Mouse (Mus musculus) MEL (cell line): ENCODE results near the gene BC017158. TPM values are rescaled to one million over a fixed set of nuclear protein-coding genes. Genes with fewer than 3 reads are reported as not detected.

ENCODE experiments used
- DNase-seq: peaks from one replicate; pipeline ENCODE4 v3.0.0; 2011; ENCODE audit warnings: low read depth, low spot score
- H3K27ac ChIP-seq: 2 replicates; pipeline ENCODE4 v1.5.1; 2012; ENCODE audit warnings: low read depth, mild to moderate bottlenecking, control low read depth, low read length, moderate library complexity; ENCODE audit not compliant: control insufficient read depth
- H3K27me3 ChIP-seq, 2 experiments: fragments of 150-350 bp in 1 of 2; sonication (generic) in 1 of 2; 2 replicates each; pipeline ENCODE4 v1.6.1; 2012; ENCODE audit warnings: low read length in 2 of 2, mild to moderate bottlenecking in 2 of 2, improper control_type of control experiment in 1 of 2, moderate library complexity in 1 of 2; ENCODE audit not compliant: insufficient read depth in 2 of 2, control insufficient read depth in 1 of 2
- H3K36me3 ChIP-seq, 2 experiments: 2 replicates each; pipeline ENCODE4 v1.6.1; 2012 to 2014; ENCODE audit warnings: low read length in 2 of 2, improper control_type of control experiment in 1 of 2, inconsistent platforms in 1 of 2, mild to moderate bottlenecking in 1 of 2; ENCODE audit not compliant: insufficient read depth in 2 of 2, control insufficient read depth in 1 of 2
- H3K4me1 ChIP-seq, 2 experiments: fragments of 150-350 bp in 1 of 2; sonication (generic) in 1 of 2; 2 replicates each; pipeline ENCODE4 v1.6.1; 2012; ENCODE audit warnings: low read length in 2 of 2, improper control_type of control experiment in 1 of 2, mild to moderate bottlenecking in 1 of 2; ENCODE audit not compliant: insufficient read depth in 2 of 2, control insufficient read depth in 1 of 2
- H3K4me3 ChIP-seq, 2 experiments: fragments of 150-350 bp in 1 of 2; sonication (generic) in 1 of 2; 2 replicates each; pipeline ENCODE4 v1.5.1; 2012; ENCODE audit warnings: low read depth in 2 of 2, low read length in 2 of 2, mild to moderate bottlenecking in 2 of 2, moderate library complexity in 2 of 2, control low read depth in 1 of 2, improper control_type of control experiment in 1 of 2; ENCODE audit not compliant: control insufficient read depth in 1 of 2, insufficient read depth in 1 of 2
- H3K79me2 ChIP-seq: 2 replicates; pipeline ENCODE4 v1.6.1; 2012; ENCODE audit warnings: mild to moderate bottlenecking, low read length, moderate library complexity; ENCODE audit not compliant: control insufficient read depth, poor library complexity, insufficient read depth
- H3K9ac ChIP-seq: 2 replicates; pipeline ENCODE4 v1.6.1; 2012; ENCODE audit warnings: low read depth, mild to moderate bottlenecking, control low read depth, low read length, moderate library complexity; ENCODE audit not compliant: control insufficient read depth, poor library complexity, severe bottlenecking
- H3K9me3 ChIP-seq: fragments of 150-350 bp; sonication (generic); replicated peaks from 2 replicates; pipeline ENCODE4 v1.6.1; 2012; ENCODE audit warnings: mild to moderate bottlenecking, low read length, improper control_type of control experiment, moderate library complexity; ENCODE audit not compliant: insufficient read depth
- BHLHE40 ChIP-seq: IDR thresholded peaks from 2 replicates; pipeline ENCODE4 v1.6.1; 2012; ENCODE audit warnings: low read depth, mild to moderate bottlenecking, inconsistent platforms, low read length, improper control_type of control experiment, borderline replicate concordance
- CHD1 ChIP-seq: IDR thresholded peaks from 2 replicates; pipeline ENCODE4 v1.6.1; 2012; ENCODE audit warnings: low read depth, mild to moderate bottlenecking, inconsistent platforms, low read length, improper control_type of control experiment
- CHD2 ChIP-seq: IDR thresholded peaks from 2 replicates; pipeline ENCODE4 v1.6.1; 2011; ENCODE audit warnings: low read length, improper control_type of control experiment
- CTCF ChIP-seq, 3 experiments: IDR thresholded peaks in 2 of 3; conservative IDR thresholded peaks in 1 of 3; 2 replicates each; pipeline ENCODE4 v1.5.1; 2011 to 2012; ENCODE audit warnings: low read length in 3 of 3, low read depth in 2 of 3, mild to moderate bottlenecking in 2 of 3, improper control_type of control experiment in 1 of 3, inconsistent platforms in 1 of 3, mixed read lengths in 1 of 3, moderate library complexity in 1 of 3; ENCODE audit not compliant: control insufficient read depth in 1 of 3, insufficient read depth in 1 of 3, poor library complexity in 1 of 3, severe bottlenecking in 1 of 3
- ELF1 ChIP-seq: IDR thresholded peaks from 2 replicates; pipeline ENCODE4 v1.6.1; 2014; ENCODE audit warnings: low read depth, mild to moderate bottlenecking, inconsistent platforms, low read length, improper control_type of control experiment, moderate library complexity
- EP300 ChIP-seq, 2 experiments: IDR thresholded peaks; 2 replicates each; pipeline ENCODE4 v1.6.1; 2011; ENCODE audit warnings: improper control_type of control experiment in 2 of 2, low read length in 2 of 2, low read depth in 1 of 2, mild to moderate bottlenecking in 1 of 2
- ETS1 ChIP-seq: IDR thresholded peaks from 2 replicates; pipeline ENCODE4 v1.6.1; 2012; ENCODE audit warnings: low read depth, mild to moderate bottlenecking, inconsistent platforms, low read length, improper control_type of control experiment, moderate library complexity
- GABPA ChIP-seq: IDR thresholded peaks from 2 replicates; pipeline ENCODE4 v1.6.1; 2012; ENCODE audit warnings: low read depth, mild to moderate bottlenecking, inconsistent platforms, low read length, improper control_type of control experiment, moderate library complexity
- GATA1 ChIP-seq: IDR thresholded peaks from 2 replicates; pipeline ENCODE4 v1.6.1; 2011; ENCODE audit warnings: low read depth, low read length, improper control_type of control experiment
- JUND ChIP-seq: IDR thresholded peaks from 2 replicates; pipeline ENCODE4 v1.6.1; 2011; ENCODE audit warnings: low read depth, mild to moderate bottlenecking, improper control_type of control experiment, low read length
- MAZ ChIP-seq: IDR thresholded peaks from 2 replicates; pipeline ENCODE4 v1.6.1; 2012; ENCODE audit warnings: low read depth, mild to moderate bottlenecking, inconsistent platforms, low read length, improper control_type of control experiment
- MYB ChIP-seq: IDR thresholded peaks from 2 replicates; pipeline ENCODE4 v1.6.1; 2011; ENCODE audit warnings: mild to moderate bottlenecking, low read depth, low read length, improper control_type of control experiment
- NRF1 ChIP-seq: IDR thresholded peaks from 2 replicates; pipeline ENCODE4 v1.6.1; 2014; ENCODE audit warnings: low read depth, mild to moderate bottlenecking, inconsistent platforms, low read length, improper control_type of control experiment, moderate library complexity; ENCODE audit not compliant: poor library complexity, insufficient read depth, severe bottlenecking
- POLR2A ChIP-seq, 2 experiments: IDR thresholded peaks; 2 replicates each; pipeline ENCODE4 v1.6.1; 2011 to 2012; ENCODE audit warnings: low read length in 2 of 2, mild to moderate bottlenecking in 2 of 2, control low read depth in 1 of 2, improper control_type of control experiment in 1 of 2, low read depth in 1 of 2, moderate library complexity in 1 of 2; ENCODE audit not compliant: control insufficient read depth in 1 of 2, insufficient read depth in 1 of 2, poor library complexity in 1 of 2
- POLR2AphosphoS2 ChIP-seq: IDR thresholded peaks from 2 replicates; pipeline ENCODE4 v1.6.1; 2011; ENCODE audit warnings: low read length, improper control_type of control experiment
- RAD21 ChIP-seq: IDR thresholded peaks from 2 replicates; pipeline ENCODE4 v1.6.1; 2011; ENCODE audit warnings: mild to moderate bottlenecking, low read depth, low read length, improper control_type of control experiment
- RCOR1 ChIP-seq: IDR thresholded peaks from 2 replicates; pipeline ENCODE4 v1.6.1; 2012; ENCODE audit warnings: low read depth, mild to moderate bottlenecking, inconsistent platforms, low read length, improper control_type of control experiment
- SMC3 ChIP-seq: IDR thresholded peaks from 2 replicates; pipeline ENCODE4 v1.6.1; 2011; ENCODE audit warnings: low read depth, low read length, improper control_type of control experiment
- TAL1 ChIP-seq: IDR thresholded peaks from 2 replicates; pipeline ENCODE4 v1.6.1; 2012; ENCODE audit warnings: mild to moderate bottlenecking, inconsistent platforms, low read length, moderate library complexity, mixed read lengths
- TBP ChIP-seq: IDR thresholded peaks from 2 replicates; pipeline ENCODE4 v1.8.0; 2011; ENCODE audit warnings: low read depth, low read length, improper control_type of control experiment
- USF1 ChIP-seq: IDR thresholded peaks from 2 replicates; pipeline ENCODE4 v1.6.1; 2014; ENCODE audit warnings: low read depth, mild to moderate bottlenecking, inconsistent platforms, low read length, improper control_type of control experiment, moderate library complexity
- ZMIZ1 ChIP-seq: IDR thresholded peaks from 2 replicates; pipeline ENCODE4 v1.6.1; 2012; ENCODE audit warnings: low read depth, mild to moderate bottlenecking, inconsistent platforms, low read length, improper control_type of control experiment, moderate library complexity
- ZNF384 ChIP-seq: IDR thresholded peaks from 2 replicates; pipeline ENCODE4 v1.6.1; 2012; ENCODE audit warnings: low read depth, mild to moderate bottlenecking, inconsistent platforms, low read length, improper control_type of control experiment
- polyA plus RNA-seq, 2 experiments: library from polyadenylated mRNA; stranded (reverse) in 1 of 2; unstranded in 1 of 2; fragments of >175 nt in 1 of 2; fragments of >200 nt in 1 of 2; gene quantifications; 2 replicates each; pipeline versions ENCODE4 v1.2.1 to v1.2.4; 2012; ENCODE audit warnings: low replicate concordance in 2 of 2, low read depth in 1 of 2; ENCODE audit not compliant: insufficient read length in 2 of 2, insufficient read depth in 1 of 2, missing spikeins in 1 of 2
- total RNA-seq: library from RNA; depleted of rRNA; stranded (reverse); fragments of 300-350 nt; gene quantifications from 2 replicates; pipeline ENCODE4 v1.2.3, GENCODE M21; 2012

BC017158 gene
- total and polyA plus RNA-seq, 3 experiments: 19.8 to 41.6 TPM; not detected in 1

GRCm38 (mm10) chr7:128309776-128310175 is 11.8 kb upstream of the BC017158 start:
- no peak overlapping the region for H3K9ac ChIP-seq

DNA sequence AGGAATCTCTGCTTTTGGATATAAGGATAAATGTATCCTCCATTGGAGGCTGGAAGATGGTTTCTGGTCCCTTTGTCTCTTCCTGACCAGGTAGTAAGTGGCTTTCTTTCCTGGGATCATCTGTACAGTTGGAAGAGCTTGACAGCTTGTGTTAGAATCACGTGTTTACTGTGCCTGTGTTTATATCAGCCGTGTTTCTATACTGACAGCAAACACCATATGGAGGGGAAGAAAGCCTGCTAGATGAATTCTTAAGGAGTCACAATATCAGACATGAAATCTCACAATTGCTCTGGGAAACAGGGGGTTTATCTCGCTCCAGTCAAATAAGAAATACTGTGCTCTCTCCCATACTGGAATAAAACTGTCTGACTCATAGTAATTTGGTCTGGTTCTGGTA is 11.2 kb upstream of the BC017158 start:
- no peak for TF ChIP-seq SMC3
- no peak for TF ChIP-seq TBP
- no peak for TF ChIP-seq NRF1
- TF ChIP-seq CTCF (IDR thresholded peaks at IDR 0.05 in 2 of 3, conservative IDR thresholded peaks at IDR 0.05 in 1 of 3; ENCODE audit: control insufficient read depth in 1 of 3, insufficient read depth in 1 of 3, low read depth in 2 of 3, low read length in 3 of 3, poor library complexity in 1 of 3, severe bottlenecking in 1 of 3): no peak
- TF ChIP-seq CHD2: no peak
- no peak for TF ChIP-seq RCOR1
- TF ChIP-seq GABPA: no peak
- no peak for TF ChIP-seq MYB
- no peak for TF ChIP-seq MAZ
- TF ChIP-seq, all 39 proteins: peak for 0
- Histone ChIP-seq H3K36me3 (peaks cover 0 to 15% of the 10 kb centered on the region in 2 experiments; a peak in 2 of 4 replicates), H3K9ac (no peak overlapping the region), H3K27me3 (no peaks in the 10 kb centered on the region; a peak in 1 of 4 replicates), H3K4me1 (peaks cover 4 to 10% of the 10 kb centered on the region in 2 experiments; a peak in 3 of 4 replicates), H3K79me2 (no peaks in the 10 kb centered on the region), H3K9me3 (no peaks in the 10 kb centered on the region), H3K27ac (no peak overlapping the region), H3K4me3 (no peak overlapping the region)
- no peak for DNase-seq

More at GRCm38 (mm10) chr7:128309776-128310175, 11.8 kb upstream of the BC017158 start:
- peak; percentile 25 for DNase-seq
- Histone ChIP-seq H3K27ac (no peak overlapping the region), H3K79me2 (no peaks in the 10 kb centered on the region), H3K36me3 (peaks cover 0 to 15% of the 10 kb centered on the region in 2 experiments; a peak in 2 of 4 replicates), H3K4me1 (peaks cover 4 to 10% of the 10 kb centered on the region in 2 experiments; a peak in 3 of 4 replicates), H3K27me3 (peaks cover 0 to 2% of the 10 kb centered on the region in 2 experiments; a peak in 1 of 4 replicates), H3K9me3 (no peaks in the 10 kb centered on the region), H3K4me3 (no peak overlapping the region)
- no peak for TF ChIP-seq USF1
- TF ChIP-seq MYB: no peak
- TF ChIP-seq EP300 (IDR thresholded peaks at IDR 0.05; ENCODE audit: low read depth in 1 of 2, low read length in 2 of 2): no peak; a peak in 2 of 4 replicates
- TF ChIP-seq NRF1: no peak
- TF ChIP-seq BHLHE40: no peak
- TF ChIP-seq POLR2A (IDR thresholded peaks at IDR 0.05; ENCODE audit: control insufficient read depth in 1 of 2, insufficient read depth in 1 of 2, low read depth in 1 of 2, low read length in 2 of 2, poor library complexity in 1 of 2): no peak
- no peak for TF ChIP-seq SMC3
- TF ChIP-seq GATA1: no peak
- no peak for TF ChIP-seq CHD1
- no peak for TF ChIP-seq MAZ
- no peak for TF ChIP-seq ZNF384
- TF ChIP-seq RCOR1: no peak
- TF ChIP-seq ZMIZ1: no peak
- no peak for TF ChIP-seq JUND
- TF ChIP-seq ELF1: no peak
- no peak for TF ChIP-seq RAD21
- TF ChIP-seq GABPA: no peak
- TF ChIP-seq TAL1: no peak
- TF ChIP-seq POLR2AphosphoS2: no peak
- TF ChIP-seq ETS1: no peak
